Mouse (Mus musculus) limb, embryonic 14.5 days (tissue): ENCODE results near the gene Prss57. TPM values are rescaled to one million over a fixed set of nuclear protein-coding genes. Genes with fewer than 3 reads are reported as not detected.

Experiments used
- ATAC-seq: fragments of 200-750 bp; cut with Nextera tagmentation; 2 replicates; pipeline ENCODE4 v1.8.0; 2017; ENCODE audit warnings: low read depth, moderate number of reproducible peaks, moderate TSS enrichment; ENCODE audit not compliant: low FRiP score
- DNase-seq: peaks from one replicate; pipeline ENCODE4 v3.0.0-alpha.2; 2015; ENCODE audit warnings: low spot score
- H3K27ac ChIP-seq: fragments of 300-500 bp; sonication (generic); replicated peaks from 2 replicates; pipeline ENCODE4 v1.5.1; 2014; ENCODE audit warnings: low read depth, mild to moderate bottlenecking, low read length, moderate library complexity, mixed read lengths
- H3K27me3 ChIP-seq: fragments of 300-500 bp; sonication (generic); 2 replicates; pipeline ENCODE4 v1.6.1; 2014; ENCODE audit warnings: low read length, mixed read lengths; ENCODE audit not compliant: control insufficient read depth, insufficient read depth
- H3K36me3 ChIP-seq: fragments of 300-500 bp; sonication (generic); 2 replicates; pipeline ENCODE4 v1.6.1; 2014; ENCODE audit warnings: mild to moderate bottlenecking, low read length, moderate library complexity, mixed read lengths; ENCODE audit not compliant: control insufficient read depth, insufficient read depth
- H3K4me1 ChIP-seq: fragments of 300-500 bp; sonication (generic); 2 replicates; pipeline ENCODE4 v1.6.1; 2014; ENCODE audit warnings: antibody characterized with exemption, low read length, mixed read lengths; ENCODE audit not compliant: control insufficient read depth, insufficient read depth
- H3K4me2 ChIP-seq: fragments of 300-500 bp; sonication (generic); replicated peaks from 2 replicates; pipeline ENCODE4 v1.6.1; 2014; ENCODE audit warnings: low read depth, mild to moderate bottlenecking, low read length, moderate library complexity; ENCODE audit not compliant: severe bottlenecking
- H3K4me3 ChIP-seq: fragments of 300-500 bp; sonication (generic); replicated peaks from 2 replicates; pipeline ENCODE4 v1.5.1; 2014; ENCODE audit warnings: low read length
- H3K9ac ChIP-seq: fragments of 300-500 bp; sonication (generic); 2 replicates; pipeline ENCODE4 v1.6.1; 2014; ENCODE audit warnings: mild to moderate bottlenecking, low read depth, low read length, moderate library complexity; ENCODE audit not compliant: severe bottlenecking
- H3K9me3 ChIP-seq: fragments of 300-500 bp; sonication (generic); 2 replicates; pipeline ENCODE4 v1.6.1; 2016; ENCODE audit warnings: low read length; ENCODE audit not compliant: control insufficient read depth
- POLR2A ChIP-seq: fragments of 200-500 bp; IDR thresholded peaks from 2 replicates; pipeline ENCODE4 v1.8.0; 2012; ENCODE audit warnings: inconsistent platforms, mild to moderate bottlenecking, moderate library complexity, borderline replicate concordance; ENCODE audit not compliant: insufficient read depth, insufficient read length; ENCODE audit errors: extremely low read depth
- WGBS: fragments of 180-500 bp; shearing (Covaris S2); extraction: QIAGEN DNeasy Blood & Tissue Kit; methylation state at CpG from one replicate; pipeline ENCODE4 v1.1.7; 2014; 5-methylcytosine and 5-hydroxymethylcytosine counted together
- polyA plus RNA-seq, 2 experiments: library from polyadenylated mRNA; depleted of rRNA in 1 of 2; stranded (reverse) in 1 of 2; unstranded in 1 of 2; fragments of >200 nt; fragmentation: Nextera tagmentation in 1 of 2; extraction: Ambion mirVana in 1 of 2; gene quantifications; 2 replicates each; pipeline versions ENCODE4 v1.2.1 to v1.2.3; 2012 to 2014

Gene Prss57
- polyA plus RNA-seq (2012; rRNA removed), result 0.04 and 0.06 TPM in 2 replicates
- polyA plus RNA-seq (2014; fragmentation: Nextera tagmentation; extraction: Ambion mirVana), result not detected in 2 replicates

DNA sequence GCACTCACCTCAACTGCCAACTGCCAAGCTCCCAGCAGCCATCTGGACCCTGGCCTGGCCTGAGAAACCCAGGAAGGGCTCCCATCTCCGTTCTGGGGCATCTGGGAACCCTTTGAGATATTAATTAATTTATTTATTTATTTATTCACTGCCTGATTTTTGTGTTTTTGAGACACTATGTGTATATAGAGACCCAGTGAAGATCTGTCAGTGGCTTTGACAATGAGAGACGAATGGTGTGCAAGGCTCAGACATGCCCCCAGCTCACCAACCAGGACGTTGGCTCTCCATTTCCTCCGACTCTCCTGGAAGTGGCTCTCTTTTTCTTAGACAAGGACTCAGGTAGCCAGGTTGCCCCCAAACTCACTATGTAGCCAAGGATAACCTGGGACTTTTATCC is at the start of gene Prss57:
TSS of gene Prss57 (minus strand) at position 101 of the 400 bp plus-strand sequence.
- TF ChIP-seq POLR2A, result no peak
- no peak within 1 kb of the TSS for H3K4me3 ChIP-seq
- H3K9ac ChIP-seq, result no peak within 1 kb of the TSS
- H3K4me2 ChIP-seq, result no peak within 1 kb of the TSS
- no peak for DNase-seq
- no peaks in the 10 kb centered on the region for H3K27me3 ChIP-seq
- H3K4me1 ChIP-seq, result peaks cover 9% of the 10 kb centered on the region
- WGBS, result 86% methylated on average over 4 of the region's 4 CpGs
- no peak within 1 kb of the TSS for H3K27ac ChIP-seq
- 0 out of 2 replicates have a peak, but pooled peaks cover 2% of the 10 kb centered on the region for H3K36me3 ChIP-seq
- H3K9me3 ChIP-seq, result no peaks in the 10 kb centered on the region
- ATAC-seq, result no peak

DNA sequence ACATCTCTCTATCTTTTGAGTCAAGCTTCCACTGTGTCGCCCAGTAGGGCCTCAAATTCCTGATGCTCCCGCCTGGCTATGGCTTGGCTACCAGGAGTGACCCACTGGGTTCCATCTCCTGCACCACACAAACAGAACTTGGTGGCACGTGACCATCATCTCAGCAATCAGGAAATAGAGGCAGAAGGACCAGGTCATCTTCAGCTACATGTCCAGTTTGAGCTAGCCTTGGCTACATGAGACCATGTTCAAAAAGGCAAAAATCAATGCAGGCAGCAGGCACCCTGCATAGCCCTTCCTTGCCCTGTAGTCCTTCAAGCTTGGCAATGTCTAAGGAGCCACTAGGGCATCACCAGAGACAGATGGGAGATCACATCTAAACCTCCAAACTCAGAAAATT is 49.3 kb upstream of the Prss57 start:
- Histone ChIP-seq H3K9ac (no peak overlapping the region), H3K4me1 (peaks cover 27% of the 10 kb centered on the region), H3K4me3 (peak overlapping the region; percentile 40; the same call in 1 of the 2 replicates), H3K9me3 (no peaks in the 10 kb centered on the region), H3K27me3 (no peaks in the 10 kb centered on the region), H3K36me3 (no peaks in the 10 kb centered on the region), H3K27ac (peak overlapping the region; percentile 94), H3K4me2 (peak overlapping the region; percentile 83; the same call in 1 of the 2 replicates)
- no peak for DNase-seq
- no peak for TF ChIP-seq POLR2A
- ATAC-seq, result no peak
- 87% methylated on average over 3 of the region's 3 CpGs for WGBS

DNA sequence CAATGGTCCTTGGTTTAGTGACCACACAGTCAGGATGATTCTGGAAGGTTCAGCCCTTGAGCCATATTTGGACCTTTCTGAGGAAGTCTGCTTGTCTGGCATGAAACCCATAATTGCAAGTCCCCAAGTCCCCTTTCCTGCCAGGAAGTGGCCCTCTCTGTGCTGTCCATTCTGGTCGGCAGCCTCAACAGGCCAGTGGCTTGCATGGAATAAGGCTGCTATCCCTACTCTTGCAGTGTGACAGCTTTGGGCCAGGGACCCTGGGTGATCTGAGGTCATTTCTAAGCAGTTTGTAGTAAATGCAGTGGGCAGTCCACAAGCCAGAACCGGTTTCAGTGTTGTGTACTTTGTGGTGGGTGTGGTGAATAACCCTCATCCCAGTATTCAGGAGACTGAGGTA is 47.4 kb upstream of the Prss57 start:
- no peak for DNase-seq
- Histone ChIP-seq H3K9me3 (no peaks in the 10 kb centered on the region), H3K27ac (no peak overlapping the region), H3K9ac (no peak overlapping the region), H3K27me3 (no peaks in the 10 kb centered on the region), H3K36me3 (no peaks in the 10 kb centered on the region), H3K4me2 (no peak overlapping the region), H3K4me1 (peaks cover 21% of the 10 kb centered on the region), H3K4me3 (no peak overlapping the region)
- WGBS, result 53% methylated on average over 2 of the region's 2 CpGs
- TF ChIP-seq POLR2A, result no peak
- no peak for ATAC-seq

DNA sequence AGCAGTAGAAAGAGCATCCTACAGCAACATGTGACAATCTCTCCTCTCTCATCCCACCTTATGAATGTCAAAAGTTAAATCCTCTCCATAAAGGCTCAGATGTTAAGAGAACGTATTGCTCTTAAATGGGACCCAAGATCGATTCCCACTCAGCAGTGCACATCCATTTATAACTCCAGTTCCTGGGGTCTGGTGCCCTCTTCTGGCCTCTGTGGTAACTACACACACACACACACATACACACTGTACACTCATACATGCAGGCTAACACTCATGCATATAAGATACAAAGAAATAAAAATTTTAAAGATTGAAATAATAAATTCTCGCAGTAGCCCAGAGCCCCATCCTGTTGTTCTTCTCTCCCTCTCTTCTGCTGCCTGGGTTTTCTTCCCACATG is 46.2 kb upstream of the Prss57 start:
- no peak overlapping the region for H3K27ac ChIP-seq
- no peak for DNase-seq
- H3K4me3 ChIP-seq, result no peak overlapping the region
- no peak for ATAC-seq
- no peak overlapping the region for H3K9ac ChIP-seq
- 98% methylated on average over 3 of the region's 3 CpGs for WGBS
- H3K4me2 ChIP-seq, result no peak overlapping the region
- peaks cover 12% of the 10 kb centered on the region; the same call in 1 of the 2 replicates for H3K4me1 ChIP-seq
- no peaks in the 10 kb centered on the region for H3K36me3 ChIP-seq
- TF ChIP-seq POLR2A, result no peak
- no peaks in the 10 kb centered on the region for H3K27me3 ChIP-seq
- H3K9me3 ChIP-seq, result no peaks in the 10 kb centered on the region

DNA sequence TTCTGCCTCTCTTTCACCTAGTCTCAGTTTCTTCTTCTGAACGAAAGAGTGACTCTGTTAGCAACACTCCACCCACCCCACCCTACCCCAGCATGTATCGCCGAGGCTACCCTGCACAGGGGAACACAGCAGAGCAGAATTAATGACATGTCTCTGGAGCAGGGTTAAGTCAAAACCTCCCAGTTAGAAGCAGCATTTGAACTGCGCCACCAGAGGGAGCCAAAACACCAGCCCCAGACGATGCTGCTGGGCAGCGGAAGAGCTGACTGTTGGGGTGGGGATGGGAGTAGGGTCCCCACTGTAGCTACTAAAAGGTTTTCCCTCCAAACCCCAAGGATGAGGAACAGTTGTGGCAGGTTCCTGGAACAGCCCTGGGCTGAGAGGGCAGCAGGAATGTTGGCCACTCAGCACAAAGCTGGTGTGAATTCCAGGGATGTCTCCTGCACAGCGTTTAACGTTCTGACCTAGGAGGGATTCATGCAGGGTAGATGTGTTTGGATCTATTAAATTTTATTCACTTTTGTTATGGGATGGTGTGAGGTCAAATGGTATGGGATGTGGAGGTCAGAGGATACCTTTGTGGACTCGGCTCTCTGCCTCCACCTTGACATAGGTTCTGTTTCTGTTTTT is 44.1 kb upstream of the Prss57 start:
- Histone ChIP-seq H3K4me2 (no peak overlapping the region), H3K36me3 (no peaks in the 10 kb centered on the region), H3K4me3 (no peak overlapping the region), H3K9ac (no peak overlapping the region), H3K9me3 (no peaks in the 10 kb centered on the region), H3K27me3 (no peaks in the 10 kb centered on the region), H3K27ac (no peak overlapping the region), H3K4me1 (no peaks in the 10 kb centered on the region)
- peak; percentile 87 for DNase-seq
- TF ChIP-seq POLR2A, result no peak
- peak; percentile 85 for ATAC-seq
- WGBS, result 21% methylated on average over 9 of the region's 9 CpGs
